Mouse (Mus musculus): ENCODE results near the gene Atp6v0d1. TPM values are rescaled to one million over a fixed set of nuclear protein-coding genes. Genes with fewer than 3 reads are reported as not detected.

The Atp6v0d1 gene
- polyA plus RNA-seq, 2 experiments from 2014 or later, result 33.7 to 36.8 TPM

DNA sequence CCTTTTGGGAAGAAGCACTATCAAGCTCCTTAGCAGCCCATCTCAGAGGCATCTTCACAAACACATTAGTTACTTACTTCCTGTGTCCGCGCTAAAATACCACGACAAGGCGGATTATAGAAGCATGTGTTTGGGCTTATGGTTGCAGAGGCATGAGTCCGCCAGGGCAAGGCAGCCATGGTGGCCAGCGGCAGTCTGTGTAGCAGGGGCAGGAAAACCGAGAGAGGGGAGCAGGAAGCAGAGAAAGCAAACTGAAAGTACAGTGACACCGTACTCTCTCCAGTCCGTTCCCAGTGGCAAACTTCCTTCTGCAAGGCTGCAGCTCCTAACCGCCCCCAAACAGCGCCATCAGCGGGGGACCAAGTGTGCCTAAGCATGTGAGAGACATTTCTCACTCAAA is 66.1 kb downstream of the Atp6v0d1 start:
- no peak for ATAC-seq

- peak; percentile 85 for ATAC-seq
Observed at GRCm38 (mm10) chr8:105496439-105497180, 69.2 kb downstream of the Atp6v0d1 start, which contains the start of gene Zdhhc1. Gene Zdhhc1, minus strand, starts transcription at chr8:105496902.

DNA sequence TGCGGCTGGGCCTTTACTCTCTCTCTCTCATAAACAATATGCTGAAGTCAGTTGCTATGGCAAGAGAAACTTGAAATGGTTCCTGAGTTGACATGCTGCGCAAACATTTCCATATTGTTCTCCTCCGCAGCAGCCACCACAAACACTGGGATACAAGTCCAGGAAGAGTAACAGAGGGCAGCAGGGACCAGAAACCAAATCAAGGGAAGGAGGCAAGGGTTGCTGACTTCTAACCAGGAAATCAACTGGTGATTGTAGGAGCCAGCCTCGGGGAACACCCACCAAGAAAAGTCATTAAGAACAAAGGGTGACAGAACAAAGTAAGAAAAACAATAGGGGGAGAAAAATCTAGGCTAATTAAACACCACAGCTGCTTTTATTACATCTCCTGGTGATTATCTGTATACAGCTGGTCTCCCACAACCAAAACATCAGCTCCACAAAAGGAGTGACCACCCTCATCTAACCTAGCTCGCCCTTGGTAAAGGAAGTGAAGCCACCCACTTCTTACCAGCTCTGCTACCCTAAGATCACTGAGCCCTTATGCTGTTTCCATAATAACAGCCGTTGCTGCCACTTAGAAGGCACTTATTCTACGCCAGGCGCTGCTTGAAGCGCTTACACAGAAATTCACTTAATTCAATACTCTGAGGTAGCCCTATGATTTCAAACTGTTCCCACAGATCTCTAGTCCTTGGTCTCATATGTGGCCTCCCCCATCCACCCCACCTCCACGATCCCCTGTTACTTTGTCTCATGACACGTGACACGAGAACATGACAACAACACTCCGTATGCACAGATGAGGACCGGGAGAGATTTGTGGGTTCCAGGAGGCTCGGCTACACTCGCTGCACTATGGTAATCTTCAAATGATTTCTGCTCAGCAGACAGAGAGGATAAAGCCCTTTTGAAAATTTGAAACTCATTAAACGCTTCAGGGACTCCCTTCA is 70.2 kb downstream of the Atp6v0d1 start:
- ATAC-seq, result no peak

DNA sequence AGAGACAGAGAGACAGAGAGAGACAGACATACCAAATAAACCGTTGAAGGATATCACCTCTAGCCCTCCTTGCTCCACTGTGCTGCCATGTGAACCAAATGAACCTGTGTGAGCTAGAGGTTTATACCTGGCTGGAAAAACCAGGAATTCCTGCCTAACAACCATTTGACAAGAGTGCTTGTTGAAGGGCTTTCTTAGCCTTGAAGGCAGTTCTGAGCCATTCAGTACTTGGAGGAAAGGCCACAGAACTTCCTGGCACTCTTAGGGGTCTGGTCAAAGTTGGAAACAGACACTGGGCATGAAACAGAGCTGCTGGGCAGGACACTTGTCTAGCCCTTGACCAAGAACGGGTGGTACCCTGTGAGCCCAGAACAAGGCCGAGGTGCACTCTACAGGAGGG is 71.3 kb downstream of the Atp6v0d1 start:
- no peak for ATAC-seq

DNA sequence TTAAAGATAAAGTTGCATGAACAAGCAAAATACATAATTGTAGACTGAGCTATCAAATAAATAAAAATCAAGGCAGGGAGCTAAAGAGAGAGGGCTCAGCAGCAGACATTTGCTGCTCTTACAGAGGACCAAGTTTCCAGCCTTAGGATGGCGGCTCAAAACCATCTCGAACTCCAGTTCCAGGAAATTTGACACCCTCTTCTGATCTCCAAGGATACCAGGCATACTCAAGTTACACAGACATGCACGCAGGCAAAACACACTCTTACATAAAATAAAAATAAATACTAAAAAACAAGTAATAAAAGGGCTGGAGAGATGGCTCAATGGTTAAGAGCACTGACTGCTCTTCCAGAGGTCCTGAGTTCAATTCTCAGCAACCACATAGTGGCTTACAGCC is 72.4 kb downstream of the Atp6v0d1 start:
- no peak for ATAC-seq

GRCm38 (mm10) chr8:105489281-105489680 is 76.6 kb downstream of the Atp6v0d1 start:
- no peak for ATAC-seq

- ATAC-seq, result no peak
Observed at GRCm38 (mm10) chr8:105488082-105488481, 77.8 kb downstream of the Atp6v0d1 start.

DNA sequence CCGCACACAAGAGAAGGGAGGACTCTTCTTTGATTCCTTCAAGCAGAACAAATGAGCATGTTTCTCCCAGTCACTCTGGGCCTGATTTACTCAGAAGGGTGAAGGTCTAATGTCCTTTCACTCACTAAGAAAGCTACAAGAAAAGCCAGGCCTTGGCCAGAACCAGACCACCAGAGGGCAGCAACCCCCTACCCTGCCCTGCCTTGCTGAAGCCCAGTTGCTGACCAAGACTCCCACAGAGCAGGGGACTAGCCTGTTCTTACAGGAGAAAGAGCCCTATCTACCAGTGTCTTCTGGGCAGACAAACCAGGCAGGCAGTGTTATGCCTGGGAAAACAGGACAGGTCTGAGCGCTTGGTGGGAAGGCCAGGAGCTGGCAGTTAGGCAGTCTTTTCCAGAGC is 81.5 kb downstream of the Atp6v0d1 start:
- no peak for ATAC-seq

DNA sequence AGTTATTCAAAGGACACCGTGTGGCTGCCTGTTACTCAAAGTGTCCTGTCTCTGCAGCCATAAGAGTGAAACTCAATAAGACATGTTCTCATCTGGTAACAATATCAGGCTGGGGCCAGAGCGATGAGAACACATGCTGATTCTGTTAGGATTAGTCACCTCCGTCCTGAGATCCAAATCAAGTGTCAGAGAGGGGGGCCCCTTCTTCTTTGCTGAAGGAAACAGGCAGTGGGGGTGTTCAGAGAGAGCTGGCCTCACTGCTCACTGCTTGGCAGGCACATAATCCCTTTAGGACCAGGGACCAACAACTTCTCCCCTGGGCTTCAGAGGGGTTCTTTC is 81.8 kb downstream of the Atp6v0d1 start:
- ATAC-seq, result no peak

GRCm38 (mm10) chr8:105483212-105484029 is 82.4 kb downstream of the Atp6v0d1 start:
- no peak for ATAC-seq

DNA sequence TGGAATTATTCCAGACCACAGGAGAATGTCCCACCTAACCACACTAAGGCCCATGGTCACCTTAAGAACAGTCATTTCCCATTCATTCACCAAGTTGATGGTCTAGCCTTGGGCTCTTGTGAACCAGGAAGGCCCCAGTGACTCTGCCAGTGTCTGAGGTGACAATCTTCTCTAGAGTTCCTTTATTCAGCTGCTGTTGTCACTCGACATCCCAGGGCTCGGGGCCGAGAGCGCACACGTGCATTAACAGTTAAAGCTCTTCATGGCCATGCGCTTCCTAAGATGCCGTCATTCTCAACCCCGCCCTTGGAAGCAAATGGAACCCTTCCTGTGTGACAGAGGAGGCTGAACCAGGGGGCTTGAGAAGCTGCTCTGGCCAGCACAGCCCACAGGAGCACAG is 83.7 kb downstream of the Atp6v0d1 start:
- ATAC-seq, result no peak

DNA sequence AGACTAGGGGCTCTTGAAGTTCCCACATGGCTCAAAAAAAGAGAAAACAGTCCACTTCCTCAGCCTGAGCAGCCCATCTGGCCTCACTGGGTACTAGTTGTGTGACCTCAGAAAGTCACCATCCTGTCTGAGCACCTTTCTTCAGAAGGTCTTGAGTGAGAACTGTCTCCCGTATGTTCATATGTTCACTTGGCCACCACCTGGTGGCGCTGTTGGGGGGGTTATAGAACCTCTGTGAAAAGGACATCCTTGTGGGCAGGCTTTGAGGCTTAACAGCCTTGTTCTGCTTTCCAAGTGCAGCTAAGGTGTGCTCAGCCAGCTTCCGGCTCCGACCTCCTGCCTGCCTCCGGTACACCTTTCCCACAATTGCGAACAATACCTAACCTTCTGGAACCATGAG is 84.4 kb downstream of the Atp6v0d1 start:
- no peak for ATAC-seq

GRCm38 (mm10) chr8:105481013-105481412 is 84.8 kb downstream of the Atp6v0d1 start:
- no peak for ATAC-seq

DNA sequence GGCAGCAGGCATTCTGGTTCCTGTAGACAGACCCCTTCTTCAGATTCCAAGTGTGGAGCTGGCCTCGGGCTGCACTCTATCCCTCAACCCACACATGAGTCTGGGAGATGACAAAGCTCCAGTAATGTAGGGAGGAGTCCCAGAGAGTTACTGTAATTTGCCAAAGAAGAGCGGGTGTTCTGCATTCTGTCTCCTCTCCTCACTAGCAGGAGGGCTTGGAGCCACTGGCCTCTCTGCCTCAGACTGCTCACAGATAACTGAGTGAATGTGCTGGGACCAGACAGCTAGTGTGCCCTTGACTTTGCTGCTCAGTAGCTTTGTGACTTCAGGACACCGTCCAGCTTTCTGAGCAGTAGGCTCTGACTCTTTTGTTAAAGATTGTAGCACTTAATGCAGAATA is 88.1 kb downstream of the Atp6v0d1 start:
- no peak for ATAC-seq

DNA sequence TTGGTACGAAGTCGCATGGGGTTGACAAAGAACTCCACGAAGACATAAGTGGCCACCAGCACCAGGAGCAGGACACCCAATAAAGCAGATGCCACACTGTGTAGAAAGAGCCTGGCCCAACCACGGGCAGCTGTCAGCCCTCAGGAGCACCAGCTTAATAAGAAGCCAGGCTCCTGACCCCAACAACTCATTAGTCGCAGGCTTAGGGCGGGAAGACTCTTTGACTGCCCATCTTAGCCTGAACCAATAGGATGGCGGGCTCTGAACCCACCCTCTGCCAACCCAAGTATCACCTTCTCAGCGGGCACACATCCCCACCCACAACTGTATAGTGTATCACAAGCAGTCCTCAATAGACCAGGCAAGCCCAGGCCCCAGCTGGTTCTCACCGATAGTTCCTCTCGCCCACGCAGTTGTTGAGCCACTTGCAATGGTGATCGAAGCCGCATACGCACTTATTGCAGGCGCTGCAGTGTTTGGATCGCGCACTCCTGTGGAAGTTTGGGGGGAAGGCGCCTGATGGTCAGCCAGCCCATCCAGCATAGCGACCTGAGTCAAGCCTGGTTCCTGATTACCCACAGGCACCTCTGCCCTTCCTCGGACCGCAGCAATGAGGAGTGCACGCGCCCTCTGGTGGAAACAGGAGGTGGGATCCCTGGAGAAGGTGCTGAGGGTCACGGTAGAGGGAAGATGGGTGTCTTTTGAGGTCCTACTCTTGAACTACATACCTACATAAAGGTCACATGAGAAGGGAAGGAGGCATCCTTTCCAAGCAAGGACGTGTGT is 89.0 kb downstream of the Atp6v0d1 start:
- no peak for ATAC-seq

GRCm38 (mm10) chr8:105476161-105476560 is 89.7 kb downstream of the Atp6v0d1 start:
- ATAC-seq, result no peak

GRCm38 (mm10) chr8:105475742-105476141 is 90.1 kb downstream of the Atp6v0d1 start:
- no peak for ATAC-seq

- ATAC-seq, result no peak
Observed at GRCm38 (mm10) chr8:105475254-105475653, 90.6 kb downstream of the Atp6v0d1 start.

GRCm38 (mm10) chr8:105474680-105475079 is 91.2 kb downstream of the Atp6v0d1 start:
- ATAC-seq, result no peak
